Mouse (Mus musculus) G1E (cell line): ENCODE data around the gene B230217C12Rik. TPM values are rescaled to one million over a fixed set of nuclear protein-coding genes. Genes with fewer than 3 reads are reported as not detected.
A peak's percentile ranks its signal among the peaks of the same experiment; 100 is the strongest.
"Not testable (repeated sequence)": the region's sequence is repeated elsewhere in the genome, so short reads cannot be mapped to it uniquely, and the experiment has no call there.

Experiments
- ATAC-seq: 2 replicates; pipeline ENCODE4 v1.8.0; 2016; ENCODE audit warnings: mild to moderate bottlenecking; ENCODE audit not compliant: insufficient number of reproducible peaks, poor library complexity, low FRiP score, severe bottlenecking; ENCODE audit errors: extremely low read depth
- DNase-seq: peaks from one replicate; pipeline ENCODE4 v3.0.0; 2012; ENCODE audit warnings: low spot score
- H3K27me3 ChIP-seq: 2 replicates; pipeline ENCODE4 v1.6.1; 2012; ENCODE audit warnings: mild to moderate bottlenecking, low read length, inconsistent platforms; ENCODE audit not compliant: insufficient read depth
- H3K36me3 ChIP-seq: replicated peaks from 2 replicates; pipeline ENCODE3; 2012; ENCODE audit warnings: mild to moderate bottlenecking, inconsistent platforms
- H3K4me1 ChIP-seq: 2 replicates; pipeline ENCODE4 v1.6.1; 2012; ENCODE audit warnings: low read depth, low read length, inconsistent platforms, mixed read lengths; ENCODE audit not compliant: insufficient read depth
- H3K4me3 ChIP-seq: 2 replicates; pipeline ENCODE4 v1.5.1; 2012; ENCODE audit warnings: low read depth, mild to moderate bottlenecking, inconsistent platforms, low read length, moderate library complexity, mixed read lengths
- H3K9me3 ChIP-seq: replicated peaks from 2 replicates; pipeline ENCODE4 v1.6.1; 2012; ENCODE audit warnings: inconsistent platforms
- CTCF ChIP-seq: IDR thresholded peaks from 2 replicates; pipeline ENCODE4 v1.5.1; 2012; ENCODE audit warnings: low read depth, low read length, inconsistent platforms, mixed read lengths
- GATA1 ChIP-seq: IDR thresholded peaks from 2 replicates; pipeline ENCODE4 v1.6.1; 2012; ENCODE audit warnings: borderline replicate concordance, low read length, inconsistent platforms, mixed read lengths
- GATA2 ChIP-seq: IDR thresholded peaks from 2 replicates; pipeline ENCODE4 v1.6.1; 2012; ENCODE audit warnings: low read depth, low read length, inconsistent platforms, borderline replicate concordance
- POLR2AphosphoS5 ChIP-seq: IDR thresholded peaks from 2 replicates; pipeline ENCODE4 v1.6.1; 2012; ENCODE audit warnings: low read depth, low read length, inconsistent platforms; ENCODE audit not compliant: insufficient replicate concordance
- TAL1 ChIP-seq: conservative IDR thresholded peaks from 2 replicates; pipeline ENCODE4 v1.6.1; 2012; ENCODE audit warnings: low read depth, low read length, inconsistent platforms, mixed read lengths
- polyA plus RNA-seq: library from polyadenylated mRNA; stranded (reverse); fragments of >175 nt; gene quantifications from 2 replicates; pipeline ENCODE4 v1.2.3, GENCODE M21; 2012
- total RNA-seq, 2 experiments: library from RNA; stranded (forward) in 1 of 2; stranded (reverse) in 1 of 2; fragments of 200-1000 nt in 1 of 2; fragments of >200 nt in 1 of 2; fragmentation: Nextera tagmentation in 1 of 2; gene quantifications; 2 replicates each; pipeline ENCODE4 v1.2.3; 2014 to 2017

Gene B230217C12Rik
- total and polyA plus RNA-seq, 3 experiments, result 0.16 TPM; not detected in 2

- no peak for DNase-seq
- no peak for ATAC-seq
- TF ChIP-seq TAL1 (no peak), CTCF (no peak), POLR2AphosphoS5 (no peak), GATA1 (no peak), GATA2 (no peak)
- Histone ChIP-seq H3K4me3 (no peak overlapping the region), H3K36me3 (peaks cover 92% of the 10 kb centered on the region), H3K4me1 (peaks cover 37% of the 10 kb centered on the region), H3K9me3 (no peaks in the 10 kb centered on the region), H3K27me3 (no peaks in the 10 kb centered on the region)
Observed at GRCm38 (mm10) chr11:97829365-97829764, 11.2 kb upstream of the B230217C12Rik start.

- H3K27me3 ChIP-seq, result no peaks in the 10 kb centered on the region
- no peak for TF ChIP-seq CTCF
- TF ChIP-seq TAL1, result no peak
- no peak for TF ChIP-seq GATA2
- no peak for TF ChIP-seq GATA1
- no peak for TF ChIP-seq POLR2AphosphoS5
- no peak overlapping the region for H3K4me3 ChIP-seq
- peak; percentile 49 for ATAC-seq
- H3K4me1 ChIP-seq, result peaks cover 33% of the 10 kb centered on the region
- no peak for DNase-seq
- no peaks in the 10 kb centered on the region for H3K9me3 ChIP-seq
- peaks cover 92% of the 10 kb centered on the region for H3K36me3 ChIP-seq
Observed at GRCm38 (mm10) chr11:97829913-97830476, 10.6 kb upstream of the B230217C12Rik start.

GRCm38 (mm10) chr11:97830501-97830900 is 10.1 kb upstream of the B230217C12Rik start:
- Histone ChIP-seq H3K4me1 (peaks cover 28% of the 10 kb centered on the region), H3K4me3 (no peak overlapping the region), H3K27me3 (no peaks in the 10 kb centered on the region), H3K36me3 (peaks cover 92% of the 10 kb centered on the region), H3K9me3 (no peaks in the 10 kb centered on the region)
- no peak for DNase-seq
- TF ChIP-seq GATA2 (no peak), CTCF (no peak), POLR2AphosphoS5 (no peak), GATA1 (no peak), TAL1 (no peak)
- ATAC-seq, result no peak

- Histone ChIP-seq H3K4me3 (no peak overlapping the region), H3K4me1 (peaks cover 20% of the 10 kb centered on the region), H3K9me3 (no peaks in the 10 kb centered on the region), H3K36me3 (peaks cover 92% of the 10 kb centered on the region), H3K27me3 (no peaks in the 10 kb centered on the region)
- ATAC-seq (no peak), DNase-seq (no peak)
- TF ChIP-seq GATA1 (no peak), GATA2 (no peak), TAL1 (no peak), CTCF (no peak), POLR2AphosphoS5 (no peak)
Observed at GRCm38 (mm10) chr11:97832001-97832400, 8.6 kb upstream of the B230217C12Rik start.

GRCm38 (mm10) chr11:97833352-97833751 is 7.2 kb upstream of the B230217C12Rik start:
- no peak for ATAC-seq
- H3K27me3 ChIP-seq, result no peaks in the 10 kb centered on the region
- H3K4me3 ChIP-seq, result no peak overlapping the region
- TF ChIP-seq CTCF, result no peak
- no peak for TF ChIP-seq POLR2AphosphoS5
- no peak for TF ChIP-seq GATA2
- TF ChIP-seq GATA1, result no peak
- TF ChIP-seq TAL1, result no peak
- peaks cover 32% of the 10 kb centered on the region for H3K4me1 ChIP-seq
- no peaks in the 10 kb centered on the region for H3K9me3 ChIP-seq
- H3K36me3 ChIP-seq, result peaks cover 92% of the 10 kb centered on the region
- no peak for DNase-seq

- Histone ChIP-seq H3K9me3 (no peaks in the 10 kb centered on the region), H3K4me1 (peaks cover 45% of the 10 kb centered on the region), H3K4me3 (no peak overlapping the region), H3K27me3 (no peaks in the 10 kb centered on the region), H3K36me3 (peaks cover 73% of the 10 kb centered on the region)
- TF ChIP-seq GATA2 (no peak), TAL1 (no peak), GATA1 (no peak), CTCF (no peak), POLR2AphosphoS5 (no peak)
- ATAC-seq, result no peak
- no peak for DNase-seq
Observed at GRCm38 (mm10) chr11:97836541-97836940, 4.0 kb upstream of the B230217C12Rik start.

GRCm38 (mm10) chr11:97837051-97837450 is 3.5 kb upstream of the B230217C12Rik start:
- not testable (repeated sequence) for ATAC-seq, H3K9me3 ChIP-seq, H3K27me3 ChIP-seq, H3K4me3 ChIP-seq, DNase-seq
- peaks cover 40% of the 10 kb centered on the region for H3K4me1 ChIP-seq
- peaks cover 68% of the 10 kb centered on the region for H3K36me3 ChIP-seq
